Mouse (Mus musculus) C2C12 (cell line): ENCODE data around the gene Pced1b. TPM values are rescaled to one million over a fixed set of nuclear protein-coding genes. Genes with fewer than 3 reads are reported as not detected.
A peak's percentile ranks its signal among the peaks of the same experiment; 100 is the strongest.

ENCODE experiments used
- H3K27me3 ChIP-seq: one replicate; pipeline ENCODE4 v1.6.1; 2011; ENCODE audit not compliant: control insufficient read depth, insufficient read depth, insufficient read length
- H3K36me3 ChIP-seq: one replicate; pipeline ENCODE4 v1.6.1; 2011; ENCODE audit not compliant: control insufficient read depth, insufficient read depth
- H3K4me3 ChIP-seq: one replicate; pipeline ENCODE4 v1.5.1; 2011; ENCODE audit warnings: mild to moderate bottlenecking, control low read depth; ENCODE audit not compliant: poor library complexity, insufficient read depth, severe bottlenecking
- H3K79me2 ChIP-seq: one replicate; pipeline ENCODE4 v1.6.1; 2011; ENCODE audit not compliant: control insufficient read depth, insufficient read depth
- H3K79me3 ChIP-seq: one replicate; pipeline ENCODE4 v1.6.1; 2011; ENCODE audit warnings: low read depth, control low read depth
- H3ac ChIP-seq: one replicate; pipeline ENCODE3; 2011; ENCODE audit warnings: low read depth; ENCODE audit not compliant: control insufficient read depth, insufficient read length
- CEBPB ChIP-seq: IDR thresholded peaks from one replicate; pipeline ENCODE4 v1.6.1; 2011; ENCODE audit warnings: low read depth, mild to moderate bottlenecking, control low read depth, moderate library complexity
- CTCF ChIP-seq: IDR thresholded peaks from one replicate; pipeline ENCODE4 v1.5.1; 2011; ENCODE audit not compliant: control insufficient read depth, insufficient read depth, insufficient read length
- FOSL1 ChIP-seq: IDR thresholded peaks from one replicate; pipeline ENCODE4 v1.8.0; 2011; ENCODE audit warnings: mild to moderate bottlenecking, low read length; ENCODE audit not compliant: poor library complexity, insufficient read depth, severe bottlenecking
- MAX ChIP-seq: IDR thresholded peaks from one replicate; pipeline ENCODE4 v1.6.1; 2011; ENCODE audit warnings: mild to moderate bottlenecking, control low read depth
- MYOD1 ChIP-seq: IDR thresholded peaks from one replicate; pipeline ENCODE4 v1.6.1; 2011; ENCODE audit warnings: low read depth; ENCODE audit not compliant: control insufficient read depth, insufficient read length
- MYOG ChIP-seq: IDR thresholded peaks from one replicate; pipeline ENCODE4 v1.6.1; 2011; ENCODE audit not compliant: control insufficient read depth, insufficient read length; ENCODE audit errors: extremely low read depth
- USF1 ChIP-seq: IDR thresholded peaks from one replicate; pipeline ENCODE4 v1.6.1; 2011; ENCODE audit warnings: low read depth, mild to moderate bottlenecking, control low read depth, moderate library complexity
- polyA plus RNA-seq: library from polyadenylated mRNA; unstranded; fragments of >200 nt; fragmentation: generic; extraction: Trizol; gene quantifications from one replicate; pipeline ENCODE4 v1.2.1, GENCODE M21; 2012; ENCODE audit warnings: missing spikeins

Gene Pced1b
- polyA plus RNA-seq, 1 experiment = 0.32 TPM

DNA sequence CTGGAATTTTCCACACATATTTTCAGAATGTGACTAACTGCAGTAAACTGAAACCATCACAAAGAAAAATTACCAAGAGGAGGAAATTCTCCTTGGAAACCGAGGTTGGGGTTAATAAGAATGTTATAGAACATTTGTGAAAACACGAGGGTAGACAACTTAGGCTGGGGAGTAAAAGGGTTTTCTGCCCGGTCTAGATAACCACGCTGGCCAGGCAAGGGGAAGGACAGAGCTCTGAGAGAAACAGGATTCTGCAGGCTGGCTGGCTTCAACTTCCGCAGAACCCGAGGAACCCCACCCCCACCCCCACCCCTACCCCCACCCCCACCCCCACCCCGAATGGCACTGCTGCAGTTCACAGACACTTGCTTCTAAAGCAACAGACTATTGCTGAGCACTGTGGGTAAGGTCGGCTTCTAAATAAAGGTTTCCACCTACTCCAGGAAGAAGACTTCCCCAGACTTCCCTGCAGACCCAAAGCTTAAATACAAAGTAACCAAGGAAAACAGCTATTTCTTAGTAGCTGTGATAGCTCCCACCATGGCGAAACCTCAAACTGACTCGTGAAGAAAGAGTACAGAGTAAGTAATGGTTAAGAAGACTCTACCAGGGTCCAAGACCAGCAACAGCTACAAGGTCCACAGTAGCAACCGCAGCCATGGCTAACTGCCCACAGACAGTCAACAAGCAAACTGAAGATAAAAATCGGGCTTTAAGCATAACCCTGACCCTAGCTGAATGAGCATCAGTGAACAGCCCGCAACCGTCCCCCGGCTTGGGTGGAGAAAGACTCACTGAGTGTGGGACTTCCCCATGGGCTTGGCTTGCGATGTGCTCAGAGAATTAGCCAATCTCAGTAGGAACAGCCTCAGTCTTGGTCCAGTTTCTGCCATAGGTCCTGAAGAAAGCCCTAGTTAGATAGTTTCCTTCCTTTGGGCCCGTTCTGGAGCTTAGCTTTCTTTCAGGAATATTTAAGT, 34.1 kb upstream of the Pced1b start:
- TF ChIP-seq FOSL1 (no peak), MAX (no peak), MYOG (no peak), CEBPB (no peak), USF1 (no peak), CTCF (no peak), MYOD1 (no peak)
- no peaks in the 10 kb centered on the region for H3K79me3 ChIP-seq
- no peak overlapping the region for H3ac ChIP-seq
- no peaks in the 10 kb centered on the region for H3K79me2 ChIP-seq
- no peak overlapping the region for H3K4me3 ChIP-seq
- H3K36me3 ChIP-seq = no peaks in the 10 kb centered on the region
- H3K27me3 ChIP-seq = no peaks in the 10 kb centered on the region

DNA sequence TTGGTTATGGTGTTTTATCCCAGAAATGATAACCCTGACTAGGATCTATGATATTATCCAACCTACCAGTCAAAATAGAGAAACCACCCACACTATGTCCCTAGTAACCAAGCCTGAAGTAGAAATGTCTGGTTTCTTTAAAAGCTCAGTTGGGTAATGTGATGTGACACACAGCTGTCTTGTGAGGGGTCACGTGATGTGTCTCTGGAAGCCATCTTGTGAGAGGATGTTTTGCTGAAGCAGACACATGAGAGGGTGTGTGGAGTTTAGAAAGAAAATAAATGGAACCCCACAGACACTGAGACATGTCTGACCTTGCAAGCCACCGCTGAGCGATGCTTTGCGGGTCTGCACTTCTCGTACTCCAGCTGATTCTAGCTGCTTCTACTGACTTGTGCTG, 30.1 kb upstream of the Pced1b start:
- Histone ChIP-seq H3K36me3 (no peaks in the 10 kb centered on the region), H3K4me3 (no peak overlapping the region), H3ac (no peak overlapping the region), H3K79me2 (no peaks in the 10 kb centered on the region), H3K27me3 (no peaks in the 10 kb centered on the region), H3K79me3 (no peaks in the 10 kb centered on the region)
- TF ChIP-seq USF1 (peak; percentile 63), MYOD1 (no peak)

DNA sequence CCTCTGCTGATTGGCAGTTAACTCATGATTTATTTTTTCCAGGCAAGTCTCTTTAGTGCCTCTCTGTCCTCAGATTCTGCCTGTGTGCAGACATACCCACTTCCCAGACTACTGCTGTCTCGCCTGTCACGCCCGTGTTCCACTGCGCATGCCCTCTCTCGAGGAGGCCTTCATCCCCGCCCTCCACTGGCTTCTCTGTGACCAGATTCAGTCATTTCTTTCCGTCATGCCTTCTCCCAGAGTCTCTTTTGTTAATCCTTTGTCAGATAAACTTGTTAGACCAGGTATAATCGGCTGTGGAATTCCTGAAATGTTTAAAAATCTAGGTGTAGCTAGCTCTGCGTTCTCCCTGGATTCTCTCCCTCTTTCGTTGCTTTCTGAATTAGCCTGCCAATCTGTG, 23.5 kb upstream of the Pced1b start:
- Histone ChIP-seq H3K4me3 (no peak overlapping the region), H3K36me3 (no peaks in the 10 kb centered on the region), H3K79me3 (no peaks in the 10 kb centered on the region), H3K27me3 (no peaks in the 10 kb centered on the region), H3ac (no peak overlapping the region), H3K79me2 (no peaks in the 10 kb centered on the region)
- TF ChIP-seq CEBPB = no peak
- TF ChIP-seq MAX = no peak
- no peak for TF ChIP-seq CTCF

DNA sequence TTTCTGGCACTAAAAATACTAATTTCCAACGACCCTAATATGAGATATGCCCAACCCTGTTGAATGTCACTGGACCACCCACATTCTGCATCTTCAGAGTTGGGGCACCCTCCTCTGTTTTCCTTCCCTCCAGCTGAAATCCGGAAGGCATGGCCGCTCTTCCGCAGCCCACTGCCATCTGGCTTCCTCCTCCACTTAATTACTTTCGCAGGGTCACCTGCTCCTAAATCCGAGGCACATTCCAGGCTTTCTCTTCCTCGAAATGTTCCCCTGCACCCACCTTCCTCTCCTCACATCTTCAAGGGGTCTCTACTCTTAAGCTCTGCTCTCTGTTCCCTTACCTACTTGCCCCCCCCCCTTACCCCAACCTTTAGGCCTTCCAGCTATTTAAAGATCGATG, 22.9 kb upstream of the Pced1b start:
- Histone ChIP-seq H3K79me2 (no peaks in the 10 kb centered on the region), H3ac (no peak overlapping the region), H3K79me3 (no peaks in the 10 kb centered on the region), H3K27me3 (no peaks in the 10 kb centered on the region), H3K36me3 (no peaks in the 10 kb centered on the region), H3K4me3 (no peak overlapping the region)
- no peak for TF ChIP-seq CTCF
- no peak for TF ChIP-seq CEBPB
- TF ChIP-seq MAX = no peak
- no peak for TF ChIP-seq USF1
- TF ChIP-seq MYOD1 = no peak
- TF ChIP-seq FOSL1 = no peak
- no peak for TF ChIP-seq MYOG

DNA sequence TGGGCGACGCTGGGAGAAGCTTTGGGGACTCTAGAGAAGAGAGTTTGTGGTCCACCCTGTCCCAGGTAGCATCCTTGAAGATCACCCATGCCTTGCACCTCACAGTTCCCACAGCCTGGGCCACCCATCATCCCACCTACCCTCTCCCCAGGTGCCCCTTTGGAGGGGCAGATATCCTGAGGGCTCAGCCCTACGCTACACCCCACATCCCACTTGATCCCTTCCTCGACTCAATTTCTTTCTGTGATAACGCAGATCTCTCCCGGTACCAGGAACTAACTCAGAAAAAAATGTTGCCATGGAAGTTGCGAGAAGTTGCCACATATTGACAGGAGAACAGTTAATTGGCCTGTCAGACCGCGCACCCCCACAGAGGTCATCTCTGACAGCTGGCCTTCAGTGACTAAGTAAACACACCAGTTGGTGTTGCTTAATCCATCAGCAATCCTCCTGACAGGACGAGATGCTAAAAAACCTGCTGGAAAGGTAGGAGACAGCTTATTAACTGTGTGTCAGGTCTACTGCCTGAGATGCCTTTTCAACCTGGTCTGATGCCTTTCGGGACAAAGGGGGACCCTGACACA, 17.3 kb upstream of the Pced1b start:
- H3ac ChIP-seq = no peak overlapping the region
- TF ChIP-seq FOSL1 (no peak), MYOG (no peak), MAX (no peak), CTCF (no peak), USF1 (no peak), CEBPB (no peak), MYOD1 (no peak)
- H3K36me3 ChIP-seq = no peaks in the 10 kb centered on the region
- H3K79me2 ChIP-seq = no peaks in the 10 kb centered on the region
- H3K79me3 ChIP-seq = no peaks in the 10 kb centered on the region
- H3K27me3 ChIP-seq = no peaks in the 10 kb centered on the region
- H3K4me3 ChIP-seq = no peak overlapping the region

DNA sequence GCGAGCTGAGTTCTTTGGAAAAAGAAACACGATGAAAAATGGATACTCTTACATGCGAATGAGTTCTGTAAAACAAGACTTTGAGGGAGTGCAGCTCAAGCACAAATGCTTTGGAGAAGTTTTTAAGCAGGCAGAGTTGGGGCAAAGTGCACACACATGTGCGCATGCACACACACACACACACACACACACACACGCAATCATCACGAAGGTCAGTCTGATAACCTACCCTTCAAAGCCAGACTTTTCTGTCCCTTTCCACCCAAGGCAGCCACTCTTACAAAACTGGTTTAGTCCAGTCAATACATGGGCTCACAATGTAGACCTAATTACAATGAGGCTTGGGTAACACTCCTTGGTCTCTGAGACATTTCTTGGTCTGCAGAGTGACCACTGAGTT, 12.8 kb upstream of the Pced1b start:
- H3K79me2 ChIP-seq = no peaks in the 10 kb centered on the region
- TF ChIP-seq MYOG (no peak), USF1 (no peak), FOSL1 (no peak), MYOD1 (no peak), MAX (no peak), CEBPB (no peak), CTCF (no peak)

More for the DNA sequence above, 12.8 kb upstream of the Pced1b start:
- no peak overlapping the region for H3K4me3 ChIP-seq
- H3K79me3 ChIP-seq = no peaks in the 10 kb centered on the region
- H3K36me3 ChIP-seq = no peaks in the 10 kb centered on the region
- H3K27me3 ChIP-seq = no peaks in the 10 kb centered on the region
- H3ac ChIP-seq = no peak overlapping the region
